Mouse (Mus musculus): ENCODE data around the gene Adamtsl1.

Adamtsl1 gene

DNA sequence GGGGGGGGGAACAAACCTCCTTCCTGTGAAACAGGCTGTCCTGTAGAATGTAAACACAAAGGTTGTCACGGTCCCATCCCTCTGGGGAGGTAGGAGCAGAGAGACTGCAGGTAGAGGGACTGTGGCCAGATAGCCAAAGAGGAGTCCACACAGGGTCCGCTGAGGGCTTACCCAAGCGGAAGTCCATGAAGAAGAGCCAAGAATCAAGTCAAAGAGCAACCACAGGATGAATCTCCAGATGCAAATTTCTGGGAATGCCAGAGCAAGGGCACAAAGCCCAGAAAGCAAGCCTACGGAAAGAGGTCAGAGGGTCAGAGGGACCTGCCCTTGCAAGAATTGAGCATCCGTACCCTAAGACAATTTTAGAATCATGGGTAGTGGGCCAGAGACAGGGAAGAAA lies 677.2 kb downstream of the Adamtsl1 start:
- peak; percentile 7 for DNase-seq (ENCODE audit: low read depth, low spot score)

DNA sequence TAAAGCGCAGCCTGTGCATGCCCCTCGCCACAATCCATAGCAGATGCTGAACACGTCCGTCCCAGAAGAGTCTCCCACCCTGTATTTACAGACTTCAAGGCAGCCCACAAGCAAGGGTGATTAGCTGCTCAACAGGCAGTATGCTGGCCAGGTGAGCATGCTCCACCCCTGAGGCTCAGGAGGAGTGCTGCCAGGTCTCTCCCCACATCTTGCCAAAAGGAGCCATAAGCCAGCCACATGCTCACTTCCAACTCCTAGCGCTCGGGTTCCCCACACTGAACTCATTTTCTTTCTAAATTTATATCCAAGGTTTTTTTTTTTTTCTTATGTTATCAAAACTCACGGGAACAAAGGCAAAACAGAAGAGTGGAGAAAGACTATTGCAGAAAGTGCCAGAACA lies 687.8 kb downstream of the Adamtsl1 start:
- no peak for DNase-seq (ENCODE audit: low read depth, low spot score)

DNA sequence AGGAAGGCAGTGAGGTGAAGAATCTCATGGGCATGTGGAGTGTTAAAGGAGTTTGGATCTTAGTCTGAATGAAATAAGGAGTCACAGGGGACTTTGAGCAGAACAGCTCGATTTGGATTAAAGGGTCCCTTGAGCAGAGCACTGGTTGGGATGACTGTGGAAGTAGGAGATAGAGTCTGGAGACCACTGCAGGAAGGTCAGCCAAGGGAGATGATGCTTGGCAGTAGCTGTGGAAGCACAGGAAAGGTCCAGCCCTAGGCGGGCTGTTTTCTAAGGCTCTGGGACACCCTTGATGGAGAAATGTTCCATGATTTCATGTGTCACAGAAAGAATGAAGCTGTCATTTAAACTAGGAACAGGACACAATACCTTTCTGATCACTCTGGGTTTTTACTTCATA lies 689.3 kb downstream of the Adamtsl1 start:
- no peak for DNase-seq (ENCODE audit: low read depth, low spot score)

DNA sequence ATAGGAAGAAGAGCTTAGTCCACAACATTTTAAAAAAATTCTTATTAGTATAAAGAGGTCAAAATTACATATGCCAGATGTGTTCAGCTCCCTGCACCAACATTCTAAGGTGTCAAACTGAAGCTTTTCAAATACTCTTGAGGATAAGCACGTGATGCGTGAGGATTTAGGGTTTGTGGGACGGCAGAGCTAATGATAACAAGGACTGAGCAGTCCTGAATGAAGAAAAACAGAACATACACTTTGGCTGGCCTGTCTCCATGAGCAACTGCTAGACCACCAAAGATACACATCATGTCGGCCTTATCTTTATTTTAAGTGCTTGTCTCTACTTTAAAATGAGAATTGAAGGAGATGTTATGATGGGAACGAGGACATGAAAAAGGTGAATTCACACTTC lies 710.9 kb downstream of the Adamtsl1 start:
- no peak for DNase-seq (ENCODE audit: low read depth, low spot score)

DNA sequence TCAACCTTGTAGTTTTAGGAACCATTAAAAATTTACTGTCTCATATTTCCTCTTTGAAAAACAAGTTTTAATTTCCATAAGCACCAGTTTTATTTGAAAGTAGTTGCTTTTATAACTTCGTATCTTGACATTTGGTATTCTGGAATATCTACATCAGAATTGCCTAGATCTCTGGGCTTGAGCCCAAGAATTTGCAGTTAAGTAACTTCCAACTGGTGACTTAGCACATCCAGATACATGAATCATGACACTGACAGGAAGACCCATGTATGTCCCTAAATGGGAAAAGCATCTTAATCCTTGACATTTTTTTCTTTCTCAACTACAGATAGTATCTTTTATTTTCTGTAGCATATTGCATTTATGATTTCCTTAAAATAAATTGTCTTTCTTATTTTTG lies 713.1 kb downstream of the Adamtsl1 start:
- DNase-seq (ENCODE audit: low read depth, low spot score), result no peak

DNA sequence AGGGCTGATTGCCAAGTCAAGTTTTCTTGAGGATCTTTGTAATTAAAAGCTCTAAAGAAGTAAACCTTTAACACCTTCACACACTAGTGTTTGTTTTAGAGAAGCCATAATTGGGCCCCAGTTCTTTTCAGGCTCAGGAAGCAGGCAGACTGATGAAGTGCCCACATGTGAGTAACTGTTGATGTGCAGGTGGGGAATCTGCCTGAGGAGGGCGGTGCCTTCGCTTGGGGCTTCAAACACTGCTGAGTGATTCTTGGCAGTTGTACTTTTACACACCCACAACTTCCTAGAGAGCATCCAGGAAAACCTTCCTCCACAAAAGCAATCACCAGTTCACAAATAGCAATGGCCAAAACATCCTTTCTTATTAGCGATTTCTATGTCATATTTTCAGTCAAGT lies 719.2 kb downstream of the Adamtsl1 start:
- DNase-seq (ENCODE audit: low read depth, low spot score), result no peak

DNA sequence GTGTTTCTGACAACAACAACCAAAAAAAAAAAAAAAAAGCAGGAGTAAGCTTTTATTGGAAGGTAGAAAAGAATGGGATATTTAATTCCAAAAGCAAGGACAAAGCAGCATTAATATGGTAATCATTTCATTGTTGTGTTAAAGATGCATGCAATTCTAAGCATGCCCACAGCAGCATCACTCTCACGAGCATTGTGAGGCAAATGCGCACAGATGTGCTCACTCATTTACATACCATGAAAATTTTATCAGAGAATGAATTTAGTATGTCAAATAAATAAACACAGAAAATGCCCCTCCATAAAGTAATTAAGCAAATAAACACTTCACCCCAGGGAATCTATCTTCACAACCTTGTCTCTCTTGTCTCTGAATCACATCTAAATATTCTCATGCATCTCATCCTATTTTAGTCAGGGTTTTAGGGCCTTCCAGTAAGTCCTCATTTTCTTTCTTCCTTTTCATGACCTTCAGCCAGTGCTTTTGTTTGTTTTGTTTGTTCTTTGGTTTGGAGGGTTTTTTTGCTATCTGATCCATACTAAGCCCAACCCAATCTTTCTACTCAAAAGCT lies 728.0 kb downstream of the Adamtsl1 start:
- DNase-seq (ENCODE audit: low read depth, low spot score), result peak; percentile 76

DNA sequence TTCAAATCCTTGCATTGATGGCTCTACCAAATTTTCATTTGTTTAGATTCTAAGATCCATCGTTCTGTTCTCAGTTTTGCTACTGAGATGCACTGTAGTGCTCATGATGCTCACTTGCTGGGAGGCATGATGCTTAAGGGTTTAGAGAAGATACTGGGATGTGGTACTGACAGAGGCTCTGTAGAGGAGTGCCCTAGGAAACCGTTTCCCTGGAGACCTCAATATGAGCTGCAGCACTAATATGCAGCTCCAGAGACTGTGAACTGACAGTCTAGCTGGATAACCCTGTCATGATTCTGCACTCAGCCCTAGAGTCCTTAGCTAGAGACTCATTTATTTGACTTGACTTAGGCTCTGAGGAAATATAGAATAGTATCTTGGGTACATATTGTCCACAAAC lies 756.1 kb downstream of the Adamtsl1 start:
- DNase-seq (ENCODE audit: low read depth, low spot score), result no peak

DNA sequence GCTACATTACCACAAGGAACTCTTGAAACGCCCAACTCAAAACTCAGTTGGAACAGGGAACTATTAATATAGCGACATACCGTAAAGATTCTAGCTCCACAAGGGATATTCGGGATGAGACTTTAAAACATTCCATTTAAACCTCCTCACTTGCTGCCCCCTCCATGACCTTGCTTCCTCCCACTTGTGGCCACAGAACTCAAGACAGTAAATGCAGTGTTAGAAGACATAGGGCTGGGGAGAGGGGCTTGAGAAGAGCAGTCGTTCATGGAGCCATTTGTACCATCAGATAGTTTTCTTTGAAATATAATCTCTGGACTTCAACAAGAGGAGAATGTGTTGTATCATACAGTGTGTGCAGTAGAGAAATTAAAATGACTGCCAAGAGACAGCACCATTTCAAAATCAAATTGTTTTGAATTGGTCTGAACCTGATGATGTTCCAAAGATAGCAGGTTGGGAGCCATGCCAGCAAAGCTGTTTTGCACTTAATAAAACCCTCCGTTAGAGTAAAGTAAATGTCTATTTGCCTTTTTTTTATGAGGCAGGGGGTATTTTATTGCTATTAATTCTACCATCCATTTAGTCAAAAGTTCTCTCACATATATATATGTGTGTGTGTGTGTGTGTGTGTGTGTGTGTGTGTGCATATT lies 759.9 kb downstream of the Adamtsl1 start:
- DNase-seq (ENCODE audit: low read depth, low spot score), result no peak

DNA sequence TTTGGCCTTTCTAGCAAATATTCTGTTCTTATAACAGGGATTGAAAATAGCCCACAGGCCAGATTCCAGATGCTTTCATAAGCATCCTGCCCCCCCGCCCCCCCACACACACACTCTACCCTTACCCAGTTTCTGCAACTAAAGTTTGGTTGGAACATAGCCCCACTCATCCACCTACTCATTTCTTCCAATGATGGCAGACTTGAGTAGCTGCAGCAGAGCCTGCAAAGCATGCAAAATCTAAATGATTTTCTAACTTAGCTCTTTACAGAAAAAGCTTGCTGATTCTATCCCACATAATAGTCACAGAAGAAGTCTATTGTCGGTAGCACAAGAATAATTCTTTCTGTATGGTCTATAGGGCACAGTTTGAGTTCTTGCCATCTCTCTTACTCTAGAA lies 760.7 kb downstream of the Adamtsl1 start:
- DNase-seq (ENCODE audit: low read depth, low spot score), result no peak

DNA sequence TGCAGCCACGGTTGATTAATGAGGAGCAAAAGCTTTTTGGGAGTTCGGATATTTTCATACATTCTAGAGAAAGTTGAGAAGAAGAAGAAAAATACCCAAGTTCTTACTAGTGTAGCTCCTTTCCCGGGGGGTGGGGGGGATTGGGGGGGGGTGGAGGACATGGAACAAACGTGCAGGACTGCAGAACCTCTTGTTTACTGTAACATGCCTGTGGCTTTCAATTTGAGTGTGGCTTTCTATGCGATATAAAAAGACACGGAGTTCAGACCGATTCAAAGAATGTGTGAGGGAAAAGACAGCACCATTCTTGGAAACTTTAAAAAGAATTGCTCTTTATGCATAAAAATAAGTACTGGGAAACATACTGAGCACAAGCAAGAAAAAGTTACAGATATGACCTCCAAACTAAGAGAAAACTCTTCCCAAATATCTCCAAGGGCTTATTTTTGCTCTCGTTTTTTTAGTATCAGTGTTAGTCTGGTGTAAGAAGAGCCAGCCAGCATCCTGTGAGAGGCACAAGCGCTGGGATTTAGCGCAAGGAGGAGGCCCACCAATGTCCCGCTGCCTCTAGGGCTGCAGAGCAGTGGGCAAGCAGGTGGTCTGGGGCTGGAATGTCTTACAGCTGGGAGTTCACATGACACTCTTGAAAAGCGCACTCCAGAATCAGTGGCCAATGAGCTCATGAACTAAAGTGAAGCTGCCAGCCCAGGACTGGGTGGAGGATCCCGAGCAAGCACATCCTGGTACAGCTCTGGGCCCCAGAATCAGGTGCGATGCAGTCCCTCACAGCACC lies 762.2 kb downstream of the Adamtsl1 start:
- DNase-seq (ENCODE audit: low read depth, low spot score), result peak; percentile 7

DNA sequence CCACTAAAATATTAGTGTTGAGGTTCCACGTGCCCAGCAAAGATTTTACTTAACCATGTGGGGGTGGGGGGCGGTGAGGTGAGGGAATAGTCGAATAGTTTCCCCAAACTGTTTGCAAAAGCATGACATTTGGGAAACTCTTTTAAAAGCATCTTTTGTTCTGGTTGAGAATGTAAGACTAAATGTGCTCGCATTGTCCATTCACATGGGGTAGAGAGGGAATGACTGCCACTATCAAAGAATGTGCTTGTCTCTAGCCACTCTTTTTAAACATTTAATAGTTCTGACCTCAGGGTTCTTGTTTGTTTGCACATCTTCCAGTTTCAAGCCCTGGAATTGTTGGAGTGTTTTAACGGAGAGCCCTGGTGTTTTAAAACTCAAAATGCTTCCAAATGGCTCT lies 764.6 kb downstream of the Adamtsl1 start:
- DNase-seq (ENCODE audit: low read depth, low spot score), result no peak

DNA sequence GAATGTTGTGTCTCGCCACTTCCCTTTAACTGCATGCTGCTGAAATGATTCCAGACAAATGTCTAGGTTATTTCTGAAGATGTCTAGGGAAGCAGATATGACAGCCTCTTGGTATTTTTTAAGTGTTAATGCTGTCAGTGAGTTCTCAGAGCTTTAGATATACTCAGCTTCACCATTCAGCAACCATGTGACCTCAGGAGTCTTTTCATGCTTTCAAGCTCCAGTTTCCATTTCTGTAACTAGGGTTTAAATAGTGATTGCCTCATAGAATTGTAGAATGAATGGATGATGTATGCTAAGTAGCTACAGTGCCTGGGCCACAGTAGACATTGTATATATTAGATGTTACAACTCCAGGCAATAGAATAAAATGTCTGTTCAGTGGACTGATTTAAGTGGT lies 772.6 kb downstream of the Adamtsl1 start:
- no peak for DNase-seq (ENCODE audit: low read depth, low spot score)

DNA sequence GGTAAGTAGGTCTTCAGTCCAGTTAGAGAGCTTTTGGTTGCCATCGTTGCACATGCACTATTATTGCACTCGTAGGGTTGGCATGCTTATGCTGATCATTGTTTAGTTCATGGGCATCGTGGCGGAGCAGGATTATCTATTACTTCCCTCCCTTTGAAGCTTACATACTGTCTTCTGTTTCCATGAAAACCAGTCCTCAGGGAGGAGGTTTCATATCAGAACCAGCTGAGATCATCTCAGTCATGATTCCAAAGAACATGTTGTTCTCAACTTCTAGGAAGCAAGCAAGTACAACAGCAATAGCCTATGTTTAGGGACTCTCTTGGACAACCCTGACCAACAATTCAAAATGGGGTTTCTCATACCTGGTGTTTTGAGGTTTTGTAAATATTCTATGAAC lies 774.3 kb downstream of the Adamtsl1 start:
- DNase-seq (ENCODE audit: low read depth, low spot score), result no peak

DNA sequence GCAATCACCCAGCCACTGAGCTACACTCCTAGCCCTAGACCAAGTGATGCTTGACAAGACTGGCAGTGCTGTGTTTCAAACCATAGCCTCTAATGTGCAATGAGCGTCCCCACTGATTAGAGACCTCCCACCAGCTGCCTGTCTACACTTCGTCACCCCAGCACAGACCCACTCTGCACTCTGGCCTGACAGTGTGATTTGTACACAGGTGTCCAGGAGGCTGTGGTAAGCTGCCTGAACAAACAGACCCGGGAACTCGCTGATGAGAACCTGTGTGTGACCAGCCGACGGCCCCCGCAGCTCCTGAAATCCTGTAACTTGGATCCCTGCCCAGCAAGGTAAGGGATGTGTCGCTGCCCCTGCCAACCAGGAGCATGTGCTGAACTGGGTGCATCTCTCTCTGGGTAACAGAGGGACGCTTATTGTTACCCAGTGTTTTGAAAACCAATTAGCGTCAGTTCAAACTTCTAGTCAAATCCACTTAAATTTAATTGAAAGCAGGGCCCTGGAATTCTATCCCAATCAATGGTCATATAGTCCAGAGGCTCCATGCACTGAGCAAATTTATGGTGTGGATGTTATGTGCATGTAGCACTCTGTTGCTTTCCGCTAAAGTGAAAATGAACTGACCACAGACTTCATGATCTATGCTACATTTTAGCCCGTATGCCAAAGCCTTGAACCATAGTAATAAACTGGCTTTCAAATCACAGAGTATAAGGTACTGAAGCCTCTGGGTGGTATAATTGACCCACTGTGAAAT lies 775.7 kb downstream of the Adamtsl1 start:
- DNase-seq (ENCODE audit: low read depth, low spot score), result no peak

DNA sequence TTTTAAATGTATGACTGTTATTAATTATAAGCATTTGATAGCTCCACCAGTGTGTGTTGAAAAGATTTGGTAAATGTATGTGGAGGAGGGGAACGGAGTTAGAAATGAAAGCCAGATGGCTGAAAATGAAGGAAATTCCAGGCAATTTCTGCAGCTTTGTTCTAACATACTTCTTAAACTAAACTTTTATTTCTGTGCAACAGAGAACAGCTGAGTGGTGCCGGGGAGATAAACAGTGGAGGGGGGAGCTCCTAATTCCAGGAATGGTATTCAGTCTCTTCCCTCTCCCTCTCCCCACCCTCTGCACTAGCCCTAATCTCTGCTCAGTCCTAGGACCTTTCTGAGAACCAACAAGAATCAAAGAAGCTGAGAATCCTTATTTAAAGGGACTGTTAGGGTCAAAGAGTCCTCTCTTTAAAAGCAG lies 780.9 kb downstream of the Adamtsl1 start:
- no peak for DNase-seq (ENCODE audit: low read depth, low spot score)

DNA sequence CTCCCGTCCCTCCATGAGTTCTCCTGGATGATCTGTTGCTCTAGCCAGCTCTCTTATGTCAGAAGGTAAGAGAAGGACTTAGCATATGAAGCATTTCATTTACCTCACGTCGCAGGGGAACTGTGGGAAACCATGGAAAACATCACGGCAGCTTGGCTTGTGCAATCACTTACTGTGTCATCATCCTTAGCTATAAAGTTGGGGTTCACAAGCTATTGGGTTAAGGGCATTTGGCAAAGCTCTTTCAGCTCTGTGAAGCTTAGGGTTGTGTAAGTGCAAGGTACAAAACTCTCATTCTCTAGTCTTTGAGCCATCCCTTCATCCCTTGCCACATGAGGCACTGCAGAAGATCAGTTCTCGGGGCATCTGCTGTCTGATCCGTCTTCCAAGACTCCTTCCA lies 787.5 kb downstream of the Adamtsl1 start:
- DNase-seq (ENCODE audit: low read depth, low spot score), result no peak

DNA sequence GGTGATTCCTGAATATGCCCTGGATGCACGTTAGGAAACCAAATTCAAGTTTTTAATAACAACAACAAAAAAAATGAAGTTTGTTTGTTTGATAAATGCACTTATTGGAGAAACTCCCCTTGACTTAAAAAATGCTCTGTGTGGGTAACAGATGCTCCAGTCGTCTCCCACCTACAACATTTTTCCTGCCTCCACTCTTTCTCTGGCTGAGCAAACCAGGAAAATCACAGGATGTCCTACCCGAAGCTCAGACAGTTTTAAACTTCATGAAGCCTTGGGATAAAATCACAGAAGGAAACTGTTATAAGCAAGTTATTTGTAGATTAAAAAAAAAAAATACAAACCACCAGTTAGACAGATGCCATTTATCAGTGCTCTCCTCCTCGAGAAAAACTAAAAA lies 788.1 kb downstream of the Adamtsl1 start:
- DNase-seq (ENCODE audit: low read depth, low spot score), result no peak

DNA sequence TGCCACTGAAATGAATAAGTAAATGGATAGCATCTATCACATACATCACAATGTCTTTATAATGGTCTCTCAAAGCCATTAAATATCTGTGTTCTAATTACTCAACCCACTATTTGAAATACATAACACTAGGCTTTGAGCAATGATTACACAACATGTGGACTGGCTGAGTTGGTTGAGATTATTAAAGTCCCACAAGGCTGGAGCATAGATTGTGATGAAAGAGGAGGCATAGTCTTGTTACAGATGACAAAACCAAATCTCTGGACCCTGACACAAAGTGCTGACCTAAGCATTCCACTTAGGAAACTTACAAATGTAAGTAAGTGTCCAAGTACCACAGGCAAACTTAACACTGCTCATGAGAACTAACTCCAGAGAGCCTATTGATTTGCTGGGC lies 792.8 kb downstream of the Adamtsl1 start:
- DNase-seq (ENCODE audit: low read depth, low spot score), result no peak

DNA sequence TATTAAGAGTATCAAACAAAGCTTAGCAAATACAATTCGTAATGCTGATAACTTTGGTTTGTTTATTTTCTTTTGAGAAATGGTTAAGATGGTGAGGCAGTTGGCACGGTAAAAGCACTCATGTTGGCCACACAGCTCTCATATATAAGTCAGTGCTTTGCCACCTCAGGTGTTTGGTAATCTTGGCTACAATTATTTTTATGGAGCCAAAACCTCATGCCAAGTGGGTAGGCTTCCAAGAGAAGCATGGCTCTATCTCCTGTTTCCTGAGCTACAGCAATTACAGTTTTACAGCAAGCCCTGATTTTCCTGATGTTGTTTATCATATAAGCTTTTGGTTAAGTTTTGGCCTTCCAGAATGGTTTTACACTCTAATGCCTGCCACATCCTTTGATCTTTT lies 795.2 kb downstream of the Adamtsl1 start:
- DNase-seq (ENCODE audit: low read depth, low spot score), result no peak

DNA sequence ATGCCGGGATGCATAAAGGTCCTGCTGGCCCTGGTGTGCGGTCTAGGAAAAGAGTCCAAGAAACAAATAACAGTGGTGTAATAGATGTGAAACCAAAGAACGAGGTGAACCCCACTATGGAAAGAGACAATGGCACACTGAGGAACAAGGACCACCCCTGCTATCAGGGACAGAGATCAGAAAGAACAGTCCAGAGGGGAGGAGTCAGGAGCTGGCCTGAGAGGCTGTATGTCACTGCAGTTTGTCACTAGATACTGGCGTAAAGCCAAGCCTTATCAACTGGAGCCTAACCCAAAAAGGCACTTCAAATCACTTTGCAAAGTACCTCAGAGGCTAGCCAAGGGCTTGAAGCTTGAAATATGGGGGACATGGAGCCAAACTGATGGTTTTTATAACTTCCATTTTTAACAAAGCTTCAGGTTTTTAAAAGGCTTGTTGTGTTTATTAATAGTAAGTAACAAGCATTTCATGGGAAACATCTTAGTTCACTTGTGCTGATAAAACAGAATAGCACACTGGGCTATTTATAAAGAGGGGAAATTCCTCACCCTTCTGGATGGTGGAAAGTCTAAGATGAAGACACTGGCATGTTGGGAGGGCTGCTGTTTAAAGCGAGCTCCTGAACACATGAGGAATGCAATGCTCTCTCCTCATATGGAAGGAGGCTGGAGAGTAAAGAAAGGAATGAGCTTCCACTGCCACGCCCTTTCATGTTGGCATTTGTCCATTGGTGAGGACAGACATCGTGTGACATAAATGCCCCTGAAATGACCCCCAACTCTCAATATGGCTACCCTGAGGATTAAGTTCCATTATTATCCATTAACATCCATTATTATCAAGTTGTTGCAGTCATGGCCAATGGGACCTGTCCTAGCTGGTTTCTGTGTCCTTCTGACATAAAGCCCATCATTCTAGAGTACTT lies 797.1 kb downstream of the Adamtsl1 start:
- peak; percentile 23 for DNase-seq (ENCODE audit: low read depth, low spot score)
